Mouse (Mus musculus) MEL (cell line): ENCODE data around the gene Tet3. TPM values are rescaled to one million over a fixed set of nuclear protein-coding genes. Genes with fewer than 3 reads are reported as not detected.
A peak's percentile ranks its signal among the peaks of the same experiment; 100 is the strongest.

Source experiments
- DNase-seq: peaks from one replicate; pipeline ENCODE4 v3.0.0; 2011; ENCODE audit warnings: low read depth, low spot score
- H3K27ac ChIP-seq: 2 replicates; pipeline ENCODE4 v1.5.1; 2012; ENCODE audit warnings: low read depth, mild to moderate bottlenecking, control low read depth, low read length, moderate library complexity; ENCODE audit not compliant: control insufficient read depth
- H3K27me3 ChIP-seq, 2 experiments: fragments of 150-350 bp in 1 of 2; sonication (generic) in 1 of 2; 2 replicates each; pipeline ENCODE4 v1.6.1; 2012; ENCODE audit warnings: low read length in 2 of 2, mild to moderate bottlenecking in 2 of 2, improper control_type of control experiment in 1 of 2, moderate library complexity in 1 of 2; ENCODE audit not compliant: insufficient read depth in 2 of 2, control insufficient read depth in 1 of 2
- H3K36me3 ChIP-seq, 2 experiments: 2 replicates each; pipeline ENCODE4 v1.6.1; 2012 to 2014; ENCODE audit warnings: low read length in 2 of 2, improper control_type of control experiment in 1 of 2, inconsistent platforms in 1 of 2, mild to moderate bottlenecking in 1 of 2; ENCODE audit not compliant: insufficient read depth in 2 of 2, control insufficient read depth in 1 of 2
- H3K4me1 ChIP-seq, 2 experiments: fragments of 150-350 bp in 1 of 2; sonication (generic) in 1 of 2; 2 replicates each; pipeline ENCODE4 v1.6.1; 2012; ENCODE audit warnings: low read length in 2 of 2, improper control_type of control experiment in 1 of 2, mild to moderate bottlenecking in 1 of 2; ENCODE audit not compliant: insufficient read depth in 2 of 2, control insufficient read depth in 1 of 2
- H3K4me3 ChIP-seq, 2 experiments: fragments of 150-350 bp in 1 of 2; sonication (generic) in 1 of 2; 2 replicates each; pipeline ENCODE4 v1.5.1; 2012; ENCODE audit warnings: low read depth in 2 of 2, low read length in 2 of 2, mild to moderate bottlenecking in 2 of 2, moderate library complexity in 2 of 2, control low read depth in 1 of 2, improper control_type of control experiment in 1 of 2; ENCODE audit not compliant: control insufficient read depth in 1 of 2, insufficient read depth in 1 of 2
- H3K79me2 ChIP-seq: 2 replicates; pipeline ENCODE4 v1.6.1; 2012; ENCODE audit warnings: mild to moderate bottlenecking, low read length, moderate library complexity; ENCODE audit not compliant: control insufficient read depth, poor library complexity, insufficient read depth
- H3K9ac ChIP-seq: 2 replicates; pipeline ENCODE4 v1.6.1; 2012; ENCODE audit warnings: low read depth, mild to moderate bottlenecking, control low read depth, low read length, moderate library complexity; ENCODE audit not compliant: control insufficient read depth, poor library complexity, severe bottlenecking
- H3K9me3 ChIP-seq: fragments of 150-350 bp; sonication (generic); replicated peaks from 2 replicates; pipeline ENCODE4 v1.6.1; 2012; ENCODE audit warnings: mild to moderate bottlenecking, low read length, improper control_type of control experiment, moderate library complexity; ENCODE audit not compliant: insufficient read depth
- BHLHE40 ChIP-seq: IDR thresholded peaks from 2 replicates; pipeline ENCODE4 v1.6.1; 2012; ENCODE audit warnings: low read depth, mild to moderate bottlenecking, inconsistent platforms, low read length, improper control_type of control experiment, borderline replicate concordance
- CHD1 ChIP-seq: IDR thresholded peaks from 2 replicates; pipeline ENCODE4 v1.6.1; 2012; ENCODE audit warnings: low read depth, mild to moderate bottlenecking, inconsistent platforms, low read length, improper control_type of control experiment
- CHD2 ChIP-seq: IDR thresholded peaks from 2 replicates; pipeline ENCODE4 v1.6.1; 2011; ENCODE audit warnings: low read length, improper control_type of control experiment
- CTCF ChIP-seq, 3 experiments: IDR thresholded peaks in 2 of 3; conservative IDR thresholded peaks in 1 of 3; 2 replicates each; pipeline ENCODE4 v1.5.1; 2011 to 2012; ENCODE audit warnings: low read length in 3 of 3, low read depth in 2 of 3, mild to moderate bottlenecking in 2 of 3, improper control_type of control experiment in 1 of 3, inconsistent platforms in 1 of 3, mixed read lengths in 1 of 3, moderate library complexity in 1 of 3; ENCODE audit not compliant: control insufficient read depth in 1 of 3, insufficient read depth in 1 of 3, poor library complexity in 1 of 3, severe bottlenecking in 1 of 3
- E2F4 ChIP-seq: IDR thresholded peaks from 2 replicates; pipeline ENCODE4 v1.6.1; 2011; ENCODE audit warnings: low read depth, low read length, improper control_type of control experiment, borderline replicate concordance
- ELF1 ChIP-seq: IDR thresholded peaks from 2 replicates; pipeline ENCODE4 v1.6.1; 2014; ENCODE audit warnings: low read depth, mild to moderate bottlenecking, inconsistent platforms, low read length, improper control_type of control experiment, moderate library complexity
- ETS1 ChIP-seq: IDR thresholded peaks from 2 replicates; pipeline ENCODE4 v1.6.1; 2012; ENCODE audit warnings: low read depth, mild to moderate bottlenecking, inconsistent platforms, low read length, improper control_type of control experiment, moderate library complexity
- HCFC1 ChIP-seq: IDR thresholded peaks from 2 replicates; pipeline ENCODE4 v1.6.1; 2012; ENCODE audit warnings: low read depth, mild to moderate bottlenecking, inconsistent platforms, low read length, improper control_type of control experiment, moderate library complexity
- JUND ChIP-seq: IDR thresholded peaks from 2 replicates; pipeline ENCODE4 v1.6.1; 2011; ENCODE audit warnings: low read depth, mild to moderate bottlenecking, improper control_type of control experiment, low read length
- KAT2A ChIP-seq: conservative IDR thresholded peaks from 2 replicates; pipeline ENCODE4 v1.6.1; 2012; ENCODE audit warnings: low read depth, low read length, improper control_type of control experiment, inconsistent platforms
- MAX ChIP-seq: IDR thresholded peaks from 2 replicates; pipeline ENCODE4 v1.6.1; 2011; ENCODE audit warnings: low read length, improper control_type of control experiment
- MAZ ChIP-seq: IDR thresholded peaks from 2 replicates; pipeline ENCODE4 v1.6.1; 2012; ENCODE audit warnings: low read depth, mild to moderate bottlenecking, inconsistent platforms, low read length, improper control_type of control experiment
- MXI1 ChIP-seq: IDR thresholded peaks from 2 replicates; pipeline ENCODE4 v1.6.1; 2011; ENCODE audit warnings: mild to moderate bottlenecking, low read depth, low read length, improper control_type of control experiment
- MYB ChIP-seq: IDR thresholded peaks from 2 replicates; pipeline ENCODE4 v1.6.1; 2011; ENCODE audit warnings: mild to moderate bottlenecking, low read depth, low read length, improper control_type of control experiment
- MYC ChIP-seq: IDR thresholded peaks from 2 replicates; pipeline ENCODE4 v1.6.1; 2011; ENCODE audit warnings: low read depth, mild to moderate bottlenecking, low read length, improper control_type of control experiment, moderate library complexity
- NELFE ChIP-seq: IDR thresholded peaks from 2 replicates; pipeline ENCODE4 v1.6.1; 2011; ENCODE audit warnings: low read depth, low read length, improper control_type of control experiment
- NRF1 ChIP-seq: IDR thresholded peaks from 2 replicates; pipeline ENCODE4 v1.6.1; 2014; ENCODE audit warnings: low read depth, mild to moderate bottlenecking, inconsistent platforms, low read length, improper control_type of control experiment, moderate library complexity; ENCODE audit not compliant: poor library complexity, insufficient read depth, severe bottlenecking
- POLR2A ChIP-seq, 2 experiments: IDR thresholded peaks; 2 replicates each; pipeline ENCODE4 v1.6.1; 2011 to 2012; ENCODE audit warnings: low read length in 2 of 2, mild to moderate bottlenecking in 2 of 2, control low read depth in 1 of 2, improper control_type of control experiment in 1 of 2, low read depth in 1 of 2, moderate library complexity in 1 of 2; ENCODE audit not compliant: control insufficient read depth in 1 of 2, insufficient read depth in 1 of 2, poor library complexity in 1 of 2
- POLR2AphosphoS2 ChIP-seq: IDR thresholded peaks from 2 replicates; pipeline ENCODE4 v1.6.1; 2011; ENCODE audit warnings: low read length, improper control_type of control experiment
- POLR2AphosphoS5 ChIP-seq: IDR thresholded peaks from 2 replicates; pipeline ENCODE4 v1.6.1; 2012; ENCODE audit warnings: low read depth, borderline replicate concordance, mild to moderate bottlenecking, inconsistent platforms, low read length, moderate library complexity, mixed read lengths
- RAD21 ChIP-seq: IDR thresholded peaks from 2 replicates; pipeline ENCODE4 v1.6.1; 2011; ENCODE audit warnings: mild to moderate bottlenecking, low read depth, low read length, improper control_type of control experiment
- RCOR1 ChIP-seq: IDR thresholded peaks from 2 replicates; pipeline ENCODE4 v1.6.1; 2012; ENCODE audit warnings: low read depth, mild to moderate bottlenecking, inconsistent platforms, low read length, improper control_type of control experiment
- SIN3A ChIP-seq: IDR thresholded peaks from 2 replicates; pipeline ENCODE4 v1.6.1; 2012; ENCODE audit warnings: low read length, improper control_type of control experiment, inconsistent platforms
- TBP ChIP-seq: IDR thresholded peaks from 2 replicates; pipeline ENCODE4 v1.8.0; 2011; ENCODE audit warnings: low read depth, low read length, improper control_type of control experiment
- TCF12 ChIP-seq: IDR thresholded peaks from 2 replicates; pipeline ENCODE4 v1.6.1; 2014; ENCODE audit warnings: low read depth, mild to moderate bottlenecking, inconsistent platforms, low read length, improper control_type of control experiment, moderate library complexity
- UBTF ChIP-seq: IDR thresholded peaks from 2 replicates; pipeline ENCODE4 v1.6.1; 2012; ENCODE audit warnings: low read depth, mild to moderate bottlenecking, inconsistent platforms, low read length, improper control_type of control experiment, moderate library complexity, borderline replicate concordance; ENCODE audit not compliant: insufficient read depth
- USF1 ChIP-seq: IDR thresholded peaks from 2 replicates; pipeline ENCODE4 v1.6.1; 2014; ENCODE audit warnings: low read depth, mild to moderate bottlenecking, inconsistent platforms, low read length, improper control_type of control experiment, moderate library complexity
- USF2 ChIP-seq, 2 experiments: IDR thresholded peaks; 2 replicates each; pipeline ENCODE4 v1.6.1; 2011 to 2012; ENCODE audit warnings: improper control_type of control experiment in 2 of 2, low read length in 2 of 2, borderline replicate concordance in 1 of 2, inconsistent platforms in 1 of 2, low read depth in 1 of 2, mild to moderate bottlenecking in 1 of 2; ENCODE audit not compliant: insufficient read depth in 1 of 2
- ZMIZ1 ChIP-seq: IDR thresholded peaks from 2 replicates; pipeline ENCODE4 v1.6.1; 2012; ENCODE audit warnings: low read depth, mild to moderate bottlenecking, inconsistent platforms, low read length, improper control_type of control experiment, moderate library complexity
- polyA plus RNA-seq, 2 experiments: library from polyadenylated mRNA; stranded (reverse) in 1 of 2; unstranded in 1 of 2; fragments of >175 nt in 1 of 2; fragments of >200 nt in 1 of 2; gene quantifications; 2 replicates each; pipeline versions ENCODE4 v1.2.1 to v1.2.4; 2012; ENCODE audit warnings: low replicate concordance in 2 of 2, low read depth in 1 of 2; ENCODE audit not compliant: insufficient read length in 2 of 2, insufficient read depth in 1 of 2, missing spikeins in 1 of 2
- total RNA-seq: library from RNA; depleted of rRNA; stranded (reverse); fragments of 300-350 nt; gene quantifications from 2 replicates; pipeline ENCODE4 v1.2.3, GENCODE M21; 2012

Gene Tet3
- total and polyA plus RNA-seq, 3 experiments = 11.6 to 35.3 (median 22.9) TPM

- peak overlapping the region; percentile 87 for H3K27ac ChIP-seq
- peak overlapping the region; percentile 75 for H3K9ac ChIP-seq
- H3K9me3 ChIP-seq = no peaks in the 10 kb centered on the region
- H3K4me1 ChIP-seq = peaks cover 7 to 45% of the 10 kb centered on the region in 2 experiments
- peak; percentile 76; the same call in 1 of the 2 replicates for TF ChIP-seq UBTF
- TF ChIP-seq E2F4 = no peak
- no peak for TF ChIP-seq CHD1
- TF ChIP-seq MXI1 = peak; percentile 92
- 0 out of 6 replicates have a peak, but pooled peaks of 1 of the 3 experiments have one; percentile 5 for TF ChIP-seq CTCF (IDR thresholded peaks at IDR 0.05 in 2 of 3, conservative IDR thresholded peaks at IDR 0.05 in 1 of 3; ENCODE audit: control insufficient read depth in 1 of 3, insufficient read depth in 1 of 3, low read depth in 2 of 3, low read length in 3 of 3, poor library complexity in 1 of 3, severe bottlenecking in 1 of 3)
- no peak for TF ChIP-seq POLR2AphosphoS5
- TF ChIP-seq MAZ = 0 out of 2 replicates have a peak, but pooled peaks have one; percentile 19
- peak; percentile 65 for TF ChIP-seq NELFE
- TF ChIP-seq USF1 = peak; percentile 61
- TF ChIP-seq POLR2AphosphoS2 = peak; percentile 71
- TF ChIP-seq RCOR1 = no peak
- 0 out of 2 replicates have a peak, but pooled peaks have one; percentile 32 for TF ChIP-seq ETS1
- no peak; the same call in 1 of the 2 replicates for TF ChIP-seq NRF1
- peak; percentile 24; the same call in 1 of the 2 replicates for TF ChIP-seq HCFC1
- TF ChIP-seq MYC = peak; percentile 64
- no peak for TF ChIP-seq TBP
- no peak; the same call in 1 of the 2 replicates for TF ChIP-seq ZMIZ1
- no peak for TF ChIP-seq USF2 (IDR thresholded peaks at IDR 0.05; ENCODE audit: borderline replicate concordance in 1 of 2, insufficient read depth in 1 of 2, low read depth in 1 of 2, low read length in 2 of 2)
- no peak for TF ChIP-seq MYB
- no peak for TF ChIP-seq RAD21
- peak; percentile 30; the same call in 1 of the 2 replicates for TF ChIP-seq ELF1
- peak; percentile 73 to 82 for TF ChIP-seq POLR2A (IDR thresholded peaks at IDR 0.05; ENCODE audit: control insufficient read depth in 1 of 2, insufficient read depth in 1 of 2, low read depth in 1 of 2, low read length in 2 of 2, poor library complexity in 1 of 2)
- peak; percentile 62; the same call in 1 of the 2 replicates for TF ChIP-seq CHD2
- TF ChIP-seq KAT2A = no peak; the same call in 1 of the 2 replicates
- TF ChIP-seq BHLHE40 = peak; percentile 97
- TF ChIP-seq MAX = peak; percentile 94
- 0 out of 2 replicates have a peak, but pooled peaks have one; percentile 32 for TF ChIP-seq TCF12
- no peak for TF ChIP-seq SIN3A
- no peak for TF ChIP-seq JUND
- peak; percentile 75 for DNase-seq
- peak overlapping the region; percentile 61 to 86 for H3K4me3 ChIP-seq
- H3K27me3 ChIP-seq = no peaks in the 10 kb centered on the region
- H3K79me2 ChIP-seq = peaks cover 53% of the 10 kb centered on the region
- H3K36me3 ChIP-seq = peaks cover 1 to 38% of the 10 kb centered on the region in 2 experiments; a peak in 2 of 4 replicates
These were observed 2.5 kb downstream of the Tet3 start for GRCm38 (mm10) chr6:83456131-83456983.
